Mouse (Mus musculus) embryonic facial prominence, embryonic 12.5 days (tissue): Measurements from ENCODE around the gene Luzp2. TPM values are rescaled to one million over a fixed set of nuclear protein-coding genes. Genes with fewer than 3 reads are reported as not detected.
A peak's percentile ranks its signal among the peaks of the same experiment; 100 is the strongest.

Experiments used
- ATAC-seq: fragments of 200-750 bp; cut with Nextera tagmentation; 2 replicates; pipeline ENCODE4 v1.8.0; 2017; ENCODE audit not compliant: insufficient number of reproducible peaks, insufficient read depth, low FRiP score, low TSS enrichment
- H3K27ac ChIP-seq: fragments of 300-500 bp; sonication (generic); 2 replicates; pipeline ENCODE4 v1.5.1; 2016; ENCODE audit warnings: mild to moderate bottlenecking
- H3K27me3 ChIP-seq: fragments of 300-500 bp; sonication (generic); 2 replicates; pipeline ENCODE4 v1.6.1; 2016; ENCODE audit warnings: mild to moderate bottlenecking, moderate library complexity
- H3K36me3 ChIP-seq: fragments of 300-500 bp; sonication (generic); 2 replicates; pipeline ENCODE4 v1.6.1; 2016; ENCODE audit warnings: mild to moderate bottlenecking
- H3K4me1 ChIP-seq: fragments of 300-500 bp; sonication (generic); 2 replicates; pipeline ENCODE4 v1.6.1; 2016
- H3K4me2 ChIP-seq: fragments of 300-500 bp; sonication (generic); replicated peaks from 2 replicates; pipeline ENCODE4 v1.6.1; 2016; ENCODE audit warnings: mild to moderate bottlenecking, moderate library complexity
- H3K4me3 ChIP-seq: fragments of 300-500 bp; sonication (generic); 2 replicates; pipeline ENCODE4 v1.5.1; 2016; ENCODE audit warnings: mild to moderate bottlenecking
- H3K9ac ChIP-seq: fragments of 300-500 bp; sonication (generic); 2 replicates; pipeline ENCODE4 v1.6.1; 2016; ENCODE audit warnings: mild to moderate bottlenecking, moderate library complexity
- H3K9me3 ChIP-seq: fragments of 300-500 bp; sonication (generic); 2 replicates; pipeline ENCODE4 v1.6.1; 2016; ENCODE audit warnings: mild to moderate bottlenecking, moderate library complexity
- WGBS: fragments of 180-500 bp; shearing (Covaris S2); methylation state at CpG from one replicate; pipeline ENCODE4 v1.1.7; 2016; 5-methylcytosine and 5-hydroxymethylcytosine counted together
- polyA plus RNA-seq: library from polyadenylated mRNA; unstranded; fragments of >200 nt; fragmentation: Nextera tagmentation; extraction: Ambion mirVana; gene quantifications from 2 replicates; pipeline ENCODE4 v1.2.1, GENCODE M21; 2016

Gene Luzp2
- polyA plus RNA-seq = 2.9 and 3.4 TPM in 2 replicates

DNA sequence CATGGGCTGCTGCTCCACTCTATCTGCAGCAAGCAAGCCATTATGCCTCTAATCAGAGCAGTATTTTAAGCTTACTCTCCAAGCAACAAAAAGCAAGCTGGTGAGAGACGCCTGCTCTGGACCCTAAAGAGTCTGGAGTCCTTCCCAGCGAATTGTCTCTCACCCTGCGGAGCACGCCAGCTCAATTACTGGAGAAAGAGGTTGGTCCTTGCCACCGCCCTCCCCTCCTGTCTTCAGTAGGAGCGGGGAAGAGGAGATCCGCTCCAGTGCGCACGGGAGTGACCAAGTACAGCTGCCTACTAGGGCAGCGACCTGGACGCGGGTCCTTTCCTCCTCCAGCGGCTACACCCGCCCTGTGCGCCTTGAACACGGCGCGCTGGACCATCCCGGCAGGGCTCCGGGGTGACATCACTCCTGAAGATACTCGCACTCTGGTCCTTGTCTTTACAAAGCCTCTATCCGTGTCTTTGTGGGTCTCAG lies at the start of gene Luzp2:
TSS of gene Luzp2 (plus strand) at position 127 of the 480 bp plus-strand sequence.
- Histone ChIP-seq H3K4me1 (no peaks in the 10 kb centered on the region; the same call in 1 of the 2 replicates), H3K36me3 (no peaks in the 10 kb centered on the region), H3K27me3 (0 out of 2 replicates have a peak, but pooled peaks cover 12% of the 10 kb centered on the region), H3K9me3 (no peaks in the 10 kb centered on the region), H3K4me3 (peak within 1 kb of the TSS; percentile 48), H3K4me2 (peak within 1 kb of the TSS; percentile 80), H3K9ac (peak within 1 kb of the TSS; percentile 49; the same call in 1 of the 2 replicates), H3K27ac (no peak within 1 kb of the TSS)
- WGBS = under 1% methylated on average over 22 of the region's 22 CpGs
- peak; percentile 69 for ATAC-seq

DNA sequence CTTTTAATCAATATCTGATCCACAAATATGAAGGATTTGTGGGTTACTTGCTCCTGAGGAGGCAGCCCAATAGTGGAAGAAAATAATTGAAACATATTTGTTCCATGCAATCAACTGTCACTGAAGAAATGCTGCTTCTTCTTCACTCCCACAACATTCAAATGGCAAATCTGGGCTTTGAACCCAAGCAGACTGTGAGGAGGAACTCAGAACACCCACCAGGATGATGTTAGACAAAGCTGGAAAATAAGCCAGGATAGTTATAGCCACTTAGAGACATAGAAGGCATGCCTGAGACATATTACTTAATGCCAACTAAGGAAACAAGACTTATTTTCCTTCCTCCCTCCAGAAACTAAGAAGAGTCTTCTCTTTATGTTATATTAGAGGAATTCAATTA lies 47.8 kb upstream of the Luzp2 start:
- H3K9ac ChIP-seq = no peak overlapping the region
- H3K4me3 ChIP-seq = no peak overlapping the region
- no peaks in the 10 kb centered on the region for H3K36me3 ChIP-seq
- no peak overlapping the region for H3K27ac ChIP-seq
- no peaks in the 10 kb centered on the region for H3K27me3 ChIP-seq
- H3K4me2 ChIP-seq = no peak overlapping the region
- no peaks in the 10 kb centered on the region for H3K4me1 ChIP-seq
- H3K9me3 ChIP-seq = no peaks in the 10 kb centered on the region
- no peak for ATAC-seq

DNA sequence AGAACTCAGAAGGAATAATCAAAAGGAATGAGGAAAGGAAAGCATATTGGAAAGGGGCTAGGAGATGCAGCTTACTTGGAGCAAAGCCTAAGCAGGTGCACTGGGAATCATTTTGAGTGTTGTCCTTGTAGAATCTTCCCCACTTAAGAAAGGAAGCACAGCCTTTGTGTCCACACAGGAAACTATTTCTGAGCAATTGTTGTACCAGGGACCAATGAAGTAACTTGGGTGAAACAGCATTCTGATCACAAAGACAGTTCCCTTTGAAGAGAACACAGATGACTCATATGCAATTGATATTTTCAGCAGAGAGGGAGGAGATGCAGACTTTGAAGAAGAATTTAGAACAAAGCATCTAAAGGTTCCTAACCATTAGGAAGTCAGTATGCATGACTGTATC lies 16.7 kb upstream of the Luzp2 start:
- no peaks in the 10 kb centered on the region for H3K9me3 ChIP-seq
- H3K36me3 ChIP-seq = no peaks in the 10 kb centered on the region
- no peak for ATAC-seq
- no peak overlapping the region for H3K4me2 ChIP-seq
- no peaks in the 10 kb centered on the region for H3K4me1 ChIP-seq
- H3K4me3 ChIP-seq = no peak overlapping the region
- no peak overlapping the region for H3K9ac ChIP-seq
- no peaks in the 10 kb centered on the region for H3K27me3 ChIP-seq
- H3K27ac ChIP-seq = no peak overlapping the region

DNA sequence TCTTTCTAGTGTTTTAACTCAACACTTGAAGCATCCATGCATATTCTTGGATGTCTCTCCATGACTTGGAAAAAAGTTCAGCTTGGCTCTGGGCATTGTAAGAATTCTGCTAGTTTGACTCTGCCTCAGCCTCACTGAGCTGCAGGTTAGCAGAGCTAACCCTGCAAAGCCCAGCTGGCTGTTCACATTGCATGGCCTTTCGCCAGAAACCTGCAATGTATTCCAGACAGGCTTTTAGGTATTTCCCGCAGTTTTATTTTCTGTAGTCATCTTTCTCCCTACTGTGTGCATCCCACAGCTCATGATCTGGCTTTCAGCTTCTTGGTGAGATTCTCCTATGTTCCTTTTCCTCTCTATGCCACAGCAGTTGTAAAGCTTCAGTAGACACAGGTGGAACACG lies 6.5 kb upstream of the Luzp2 start:
- Histone ChIP-seq H3K4me3 (no peak overlapping the region), H3K27me3 (no peaks in the 10 kb centered on the region), H3K4me2 (no peak overlapping the region), H3K27ac (no peak overlapping the region), H3K4me1 (no peaks in the 10 kb centered on the region), H3K9ac (no peak overlapping the region), H3K9me3 (no peaks in the 10 kb centered on the region), H3K36me3 (no peaks in the 10 kb centered on the region)
- 84% methylated on average over 3 of the region's 3 CpGs for WGBS
- ATAC-seq = no peak

DNA sequence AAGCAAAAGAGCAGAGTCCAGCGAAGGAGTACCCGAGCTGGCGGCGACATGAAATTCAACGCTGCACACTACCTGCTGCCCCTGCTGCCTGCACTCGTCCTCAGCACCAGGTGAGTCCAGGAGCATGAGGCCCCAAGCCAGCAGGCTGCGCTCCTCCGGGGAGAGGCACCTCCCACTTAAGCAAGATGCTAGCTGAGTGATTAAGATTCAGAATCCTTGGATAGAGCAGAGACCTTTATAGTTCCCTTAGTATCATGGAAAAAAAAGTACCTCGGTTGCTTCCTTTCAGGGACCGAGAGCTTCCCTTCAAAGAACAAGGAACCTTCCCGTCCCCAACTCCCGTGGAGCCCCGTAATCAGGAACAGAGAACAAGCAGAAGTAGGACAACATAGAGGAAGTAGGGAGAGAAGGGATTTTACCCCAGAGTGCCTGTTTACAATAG lies 634 bp downstream of the Luzp2 start:
- no peaks in the 10 kb centered on the region for H3K36me3 ChIP-seq
- peak overlapping the region; percentile 49; the same call in 1 of the 2 replicates for H3K9ac ChIP-seq
- peak; percentile 77; the same call in 1 of the 2 replicates for ATAC-seq
- peak overlapping the region; percentile 48 for H3K4me3 ChIP-seq
- peak overlapping the region; percentile 80 for H3K4me2 ChIP-seq
- H3K27me3 ChIP-seq = 0 out of 2 replicates have a peak, but pooled peaks cover 12% of the 10 kb centered on the region
- no peak overlapping the region for H3K27ac ChIP-seq
- H3K9me3 ChIP-seq = no peaks in the 10 kb centered on the region
- no peaks in the 10 kb centered on the region; the same call in 1 of the 2 replicates for H3K4me1 ChIP-seq
- WGBS = 2% methylated on average over 13 of the region's 13 CpGs

DNA sequence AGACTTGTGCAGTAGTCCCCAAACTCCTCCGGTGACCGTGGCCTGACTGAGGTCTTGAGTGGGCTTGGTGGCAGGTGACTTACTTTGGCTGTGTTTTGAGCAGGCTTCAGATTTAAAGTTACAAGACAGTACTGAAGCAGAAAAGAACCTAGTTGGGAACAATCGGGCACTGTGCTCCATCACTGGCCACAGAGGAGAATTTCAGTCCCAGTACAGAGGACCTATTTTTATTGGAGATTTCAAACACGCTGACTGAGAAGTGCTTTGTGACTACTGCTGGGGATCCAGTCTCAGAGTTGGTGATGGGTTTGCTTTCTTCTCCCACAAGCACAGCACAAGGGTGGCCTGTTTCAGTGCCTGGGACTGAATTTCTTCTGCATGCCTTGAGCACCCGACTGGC lies 1.1 kb downstream of the Luzp2 start:
- Histone ChIP-seq H3K27ac (no peak overlapping the region), H3K9me3 (no peaks in the 10 kb centered on the region), H3K27me3 (0 out of 2 replicates have a peak, but pooled peaks cover 12% of the 10 kb centered on the region), H3K36me3 (no peaks in the 10 kb centered on the region), H3K4me3 (peak overlapping the region; percentile 48), H3K4me1 (no peaks in the 10 kb centered on the region; the same call in 1 of the 2 replicates), H3K9ac (0 out of 2 replicates have a peak overlapping the region, but pooled peaks have one; percentile 49), H3K4me2 (peak overlapping the region; percentile 80)
- no peak for ATAC-seq
- WGBS = 32% methylated on average over 5 of the region's 5 CpGs

DNA sequence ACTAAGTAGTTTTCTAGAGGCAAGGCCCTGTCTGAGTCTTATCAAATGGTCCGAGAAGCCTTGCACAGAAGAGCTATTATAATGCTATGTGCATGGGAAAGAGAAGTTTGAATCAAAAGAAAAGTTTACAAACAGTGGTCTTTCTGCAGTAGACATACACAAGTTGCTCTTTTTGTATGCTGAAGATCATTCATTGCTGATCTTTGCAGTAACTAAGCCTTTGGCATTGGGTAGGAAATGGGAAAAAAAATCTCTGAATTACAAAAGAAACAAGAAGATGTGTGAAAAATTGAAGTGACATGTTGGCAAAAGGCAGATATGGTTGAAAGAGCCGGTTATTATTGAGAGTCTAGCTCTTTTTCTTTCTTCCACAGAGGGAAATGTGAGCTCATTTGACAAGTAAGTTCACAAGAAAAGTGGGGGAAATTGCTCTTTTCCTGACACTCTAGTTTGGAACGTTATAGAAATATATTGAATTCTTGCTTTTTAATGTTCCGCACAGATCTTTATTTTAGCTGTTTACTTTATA lies 7.6 kb downstream of the Luzp2 start:
- no peak for ATAC-seq
- H3K9me3 ChIP-seq = no peaks in the 10 kb centered on the region
- H3K27me3 ChIP-seq = no peaks in the 10 kb centered on the region
- no peaks in the 10 kb centered on the region for H3K36me3 ChIP-seq
- no peak overlapping the region for H3K27ac ChIP-seq
- no peak overlapping the region for H3K4me3 ChIP-seq
- H3K9ac ChIP-seq = no peak overlapping the region
- no peak overlapping the region for H3K4me2 ChIP-seq
- no peaks in the 10 kb centered on the region for H3K4me1 ChIP-seq
- WGBS = 75% methylated on average over 4 of the region's 4 CpGs

DNA sequence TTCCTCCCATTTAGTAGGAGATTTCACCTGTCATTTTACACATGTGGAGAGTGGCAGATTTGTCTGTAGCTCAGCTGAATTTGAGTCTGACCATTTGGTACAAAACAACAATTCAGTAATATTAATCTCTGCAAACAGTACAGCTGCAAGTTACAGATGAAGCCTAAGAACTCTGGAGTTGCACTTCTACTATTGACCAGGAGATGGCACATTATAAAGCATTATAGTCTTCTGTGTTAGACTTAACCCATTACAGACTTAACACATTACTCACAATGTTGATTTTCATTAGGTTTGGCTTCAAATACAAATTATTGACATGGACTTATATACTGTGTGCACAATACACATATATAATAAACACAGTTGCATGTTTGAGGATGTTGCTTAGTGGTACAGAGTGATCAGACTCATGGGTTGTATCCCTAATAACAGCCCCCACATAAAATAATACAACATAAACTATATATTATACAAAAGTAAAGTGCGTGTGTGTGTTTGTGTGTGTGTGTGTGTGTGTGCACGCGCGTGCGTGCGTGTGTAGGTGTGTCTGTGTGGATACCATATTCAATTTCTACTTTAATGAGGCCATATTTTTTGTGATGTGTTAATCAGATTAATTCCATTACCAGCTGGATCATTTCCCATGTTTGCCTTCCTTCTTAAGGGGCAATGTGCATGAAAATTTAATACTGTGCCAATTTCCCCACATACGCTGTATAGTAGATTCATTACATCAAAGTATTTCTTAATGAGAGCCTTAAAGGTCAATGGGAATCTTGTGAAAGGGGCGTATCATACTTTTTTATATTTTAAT lies 10.8 kb downstream of the Luzp2 start:
- WGBS = 96% methylated on average over 8 of the region's 8 CpGs
- no peak overlapping the region for H3K4me3 ChIP-seq
- H3K9me3 ChIP-seq = no peaks in the 10 kb centered on the region
- no peak for ATAC-seq
- no peak overlapping the region for H3K9ac ChIP-seq
- H3K27ac ChIP-seq = no peak overlapping the region
- no peaks in the 10 kb centered on the region for H3K27me3 ChIP-seq
- no peaks in the 10 kb centered on the region for H3K4me1 ChIP-seq
- H3K4me2 ChIP-seq = no peak overlapping the region
- H3K36me3 ChIP-seq = no peaks in the 10 kb centered on the region

DNA sequence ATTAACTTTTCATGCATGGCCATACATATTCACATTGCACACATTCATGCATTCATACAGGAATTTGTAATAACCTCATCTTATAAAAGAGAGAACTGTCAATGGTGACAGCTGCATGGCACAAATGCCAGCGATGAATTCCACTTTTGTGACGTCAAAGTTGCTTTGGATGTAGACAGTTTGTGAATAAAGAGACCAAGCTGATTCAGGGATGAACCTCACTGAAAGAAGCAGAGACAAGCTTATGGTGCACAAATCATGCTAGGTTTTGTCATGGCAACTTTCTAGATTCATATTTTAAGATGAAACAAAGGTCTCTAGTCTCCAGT lies 11.4 kb downstream of the Luzp2 start:
- Histone ChIP-seq H3K9me3 (no peaks in the 10 kb centered on the region), H3K9ac (no peak overlapping the region), H3K4me3 (no peak overlapping the region), H3K4me1 (no peaks in the 10 kb centered on the region), H3K27me3 (no peaks in the 10 kb centered on the region), H3K36me3 (no peaks in the 10 kb centered on the region), H3K27ac (no peak overlapping the region), H3K4me2 (no peak overlapping the region)
- no peak for ATAC-seq
- 87% methylated on average over 2 of the region's 2 CpGs for WGBS

DNA sequence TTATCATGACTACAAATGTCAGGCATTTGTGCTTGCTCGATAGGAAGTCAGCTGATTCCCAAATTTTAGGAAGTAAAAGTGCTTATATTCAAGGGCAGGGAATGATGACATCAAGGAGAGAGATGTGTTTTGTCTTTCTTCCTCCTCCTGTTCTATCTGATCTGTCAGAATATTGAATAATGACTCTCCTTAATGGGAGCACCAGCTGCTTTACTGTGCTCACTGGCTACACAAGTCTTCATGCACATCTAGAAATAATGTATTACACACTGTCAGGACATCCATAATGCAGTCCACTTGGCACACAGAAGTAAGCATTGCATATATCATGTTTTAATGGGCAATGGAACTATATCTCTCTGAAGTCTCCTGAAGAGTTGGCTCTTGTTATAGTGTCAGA lies 17.6 kb downstream of the Luzp2 start:
- no peak for ATAC-seq
- H3K4me1 ChIP-seq = no peaks in the 10 kb centered on the region
- H3K36me3 ChIP-seq = no peaks in the 10 kb centered on the region
- no peaks in the 10 kb centered on the region for H3K9me3 ChIP-seq
- no peak overlapping the region for H3K4me2 ChIP-seq
- no peak overlapping the region for H3K27ac ChIP-seq
- no peak overlapping the region for H3K4me3 ChIP-seq
- no peaks in the 10 kb centered on the region for H3K27me3 ChIP-seq
- no peak overlapping the region for H3K9ac ChIP-seq
- WGBS = 76% methylated on average over 1 of the region's 1 CpGs

DNA sequence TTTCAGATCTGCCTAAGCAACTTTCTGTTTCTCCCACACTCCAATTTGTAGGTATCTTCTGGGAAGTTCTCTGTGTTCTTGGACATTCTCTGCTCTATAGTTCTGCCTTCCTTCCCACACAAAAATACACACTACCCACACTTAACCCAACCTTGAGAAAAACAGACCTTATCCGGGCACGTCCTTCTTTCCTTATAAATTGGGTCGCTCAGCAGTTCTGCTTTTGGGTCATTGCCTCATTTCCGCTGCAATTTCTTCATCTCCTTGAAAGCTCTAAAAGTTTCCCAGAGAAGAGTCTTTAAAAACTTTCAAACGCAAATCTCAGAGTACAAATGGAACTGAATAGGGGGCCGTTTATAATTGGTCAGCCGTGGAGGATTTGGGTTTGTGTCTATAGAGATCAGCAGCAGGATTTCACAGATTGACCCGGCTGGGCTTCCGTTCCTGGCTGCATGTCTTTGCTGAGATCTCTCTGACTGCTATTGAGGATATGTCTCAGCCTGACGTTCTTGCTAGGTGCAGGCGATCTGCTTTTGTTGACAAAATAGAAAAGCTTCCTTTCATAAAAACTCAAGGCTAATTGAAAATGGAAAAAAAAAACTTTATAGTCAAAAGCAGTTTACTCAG lies 26.0 kb downstream of the Luzp2 start:
- H3K9me3 ChIP-seq = no peaks in the 10 kb centered on the region
- H3K9ac ChIP-seq = no peak overlapping the region
- ATAC-seq = no peak
- H3K27ac ChIP-seq = no peak overlapping the region
- no peaks in the 10 kb centered on the region for H3K4me1 ChIP-seq
- WGBS = 77% methylated on average over 11 of the region's 11 CpGs
- no peak overlapping the region for H3K4me2 ChIP-seq
- no peak overlapping the region for H3K4me3 ChIP-seq
- no peaks in the 10 kb centered on the region for H3K27me3 ChIP-seq
- no peaks in the 10 kb centered on the region for H3K36me3 ChIP-seq
